ENCODE assay signal across 13 mouse cellular contexts in genomic region chr11:6623704-6624103, GRCm38 (mm10). TPM values are rescaled to one million over a fixed set of nuclear protein-coding genes. Genes with fewer than 3 reads are reported as not detected.
A peak's percentile ranks its signal among the peaks of the same experiment; 100 is the strongest.
DNase-seq lines count a peak whose midpoint lies in the region; ATAC-seq and TF ChIP-seq lines count a peak whose summit lies in the region.
"Had no signal": no experiment of that assay in that cellular context is flagged by ENCODE, and none has a peak within 500 bp of the region (broad histone marks: within the 10 kb centered on the region; RNA-seq: fewer than 3 reads in every experiment).

No protein-coding gene starts in this region.

- no peak for TF ChIP-seq POLR2A in thymus, adult 2 months (IDR thresholded peaks at IDR 0.05; ENCODE audit: control insufficient read depth, extremely low read depth, insufficient read depth, low read length, poor library complexity)

- peak overlapping the region; percentile 93 for H3K4me2 ChIP-seq in liver, embryonic 14.5 days (ENCODE audit: low read depth)
- H3K4me2 ChIP-seq in midbrain, embryonic 14.5 days (ENCODE audit: low read length): no peak overlapping the region

- peaks cover 60% of the 10 kb centered on the region for H3K36me3 ChIP-seq in heart, embryonic 10.5 days
- H3K36me3 ChIP-seq in liver, embryonic 14.5 days (replicated peaks; ENCODE audit: control insufficient read depth, insufficient read depth, low read depth): peaks cover 53% of the 10 kb centered on the region
- peaks cover 36% of the 10 kb centered on the region for H3K36me3 ChIP-seq in thymus, adult 2 months (ENCODE audit: control insufficient read depth, insufficient read depth, low read length)
- peaks cover 56% of the 10 kb centered on the region for H3K36me3 ChIP-seq in midbrain, embryonic 14.5 days (ENCODE audit: control insufficient read depth, insufficient read depth, low read length)

- no peak for TF ChIP-seq CTCF in liver, embryonic 14.5 days (IDR thresholded peaks at IDR 0.05; ENCODE audit: low read depth)
- no peak for TF ChIP-seq CTCF in thymus, adult 2 months (IDR thresholded peaks at IDR 0.05; ENCODE audit: borderline replicate concordance, control insufficient read depth, extremely low read depth, insufficient read depth, low read length, poor library complexity)

- peak overlapping the region; percentile 17; the same call in 1 of the 2 replicates for H3K4me3 ChIP-seq in heart, embryonic 10.5 days
- H3K4me3 ChIP-seq in liver, embryonic 14.5 days (ENCODE audit: insufficient read depth in 1 of 2, low read depth in 2 of 2, low read length in 2 of 2): peak overlapping the region; percentile 90 to 92
- no peak overlapping the region for H3K4me3 ChIP-seq in thymus, adult 2 months (ENCODE audit: control insufficient read depth, insufficient read depth, low read length)
- H3K4me3 ChIP-seq in midbrain, embryonic 14.5 days (replicated peaks; ENCODE audit: low read depth, low read length): no peak overlapping the region
- H3K4me3 ChIP-seq: midbrain, embryonic 15.5 days had no signal

- H3K27ac ChIP-seq in heart, embryonic 10.5 days: no peak overlapping the region
- H3K27ac ChIP-seq in liver, embryonic 14.5 days: no peak overlapping the region; the same call in 1 of the 2 replicates
- H3K27ac ChIP-seq in thymus, adult 2 months (ENCODE audit: control insufficient read depth, insufficient read depth, low read length): no peak overlapping the region
- H3K27ac ChIP-seq in midbrain, embryonic 14.5 days (replicated peaks; ENCODE audit: low read depth, low read length): no peak overlapping the region
- H3K27ac ChIP-seq: midbrain, embryonic 15.5 days had no signal

- 89% methylated on average over 10 of the region's 10 CpGs for WGBS in heart, embryonic 10.5 days
- WGBS in liver, embryonic 14.5 days (ENCODE audit: insufficient replicate concordance): 43% methylated on average over 10 of the region's 10 CpGs
- 52% methylated on average over 10 of the region's 10 CpGs for WGBS in thymus, adult 2 months
- 93% methylated on average over 10 of the region's 10 CpGs for WGBS in midbrain, embryonic 14.5 days

- peak; percentile 13; the same call in 1 of the 2 replicates for ATAC-seq in common myeloid progenitor, adult 5-6 weeks (replicated peaks; ENCODE audit: low read depth, poor library complexity, severe bottlenecking)
- ATAC-seq in liver, embryonic 14.5 days (ENCODE audit: insufficient read depth): no peak
- ATAC-seq in midbrain, embryonic 14.5 days (ENCODE audit: low FRiP score, low TSS enrichment): no peak
- ATAC-seq: midbrain, embryonic 15.5 days had no signal

- TF ChIP-seq EP300 in liver, embryonic 14.5 days (IDR thresholded peaks at IDR 0.05; ENCODE audit: low read depth): no peak

- no peaks in the 10 kb centered on the region for H3K9me3 ChIP-seq in heart, embryonic 10.5 days
- H3K9me3 ChIP-seq in liver, embryonic 14.5 days (ENCODE audit: control insufficient read depth, low read length): no peaks in the 10 kb centered on the region
- H3K9me3 ChIP-seq in midbrain, embryonic 14.5 days (ENCODE audit: control insufficient read depth, low read length): no peaks in the 10 kb centered on the region
- H3K9me3 ChIP-seq: midbrain, embryonic 15.5 days had no signal

- no peaks in the 10 kb centered on the region for H3K27me3 ChIP-seq in heart, embryonic 10.5 days (ENCODE audit: insufficient read depth, poor library complexity, severe bottlenecking)
- H3K27me3 ChIP-seq in liver, embryonic 14.5 days (ENCODE audit: control insufficient read depth, insufficient read depth, low read length): no peaks in the 10 kb centered on the region
- H3K27me3 ChIP-seq in thymus, adult 2 months (ENCODE audit: control insufficient read depth, insufficient read depth, low read length): no peaks in the 10 kb centered on the region
- no peaks in the 10 kb centered on the region for H3K27me3 ChIP-seq in midbrain, embryonic 14.5 days (ENCODE audit: control insufficient read depth, insufficient read depth, low read length)
- H3K27me3 ChIP-seq: midbrain, embryonic 15.5 days had no signal

- no peak for DNase-seq in heart, embryonic 10.5 days (ENCODE audit: low spot score)
- no peak for DNase-seq in heart, postnatal 25 days (ENCODE audit: low spot score)
- peak; percentile 50 for DNase-seq in 416B (ENCODE audit: low read depth)
- DNase-seq in liver, embryonic 14.5 days (ENCODE audit: low read depth in 3 of 3, low spot score in 3 of 3): no peak
- no peak for DNase-seq in left cerebral cortex, adult 9 months (ENCODE audit: low spot score in 2 of 2)
- no peak for DNase-seq in thymus, adult 2 months
- no peak for DNase-seq in midbrain, embryonic 14.5 days
- DNase-seq: adrenal gland, adult 8-10 months; retina, postnatal 1 day had no signal

- intact Hi-C loops in heart, postnatal 25 days (cut with DNase I): no loop called here

- peaks cover 22% of the 10 kb centered on the region for H3K4me1 ChIP-seq in heart, embryonic 10.5 days
- H3K4me1 ChIP-seq in liver, embryonic 14.5 days (replicated peaks; ENCODE audit: control insufficient read depth in 2 of 2, insufficient read depth in 2 of 2, low read length in 1 of 2): peaks cover 20 to 23% of the 10 kb centered on the region in 2 experiments
- peaks cover 17% of the 10 kb centered on the region for H3K4me1 ChIP-seq in thymus, adult 2 months (replicated peaks; ENCODE audit: control insufficient read depth, insufficient read depth, low read length)
- H3K4me1 ChIP-seq in midbrain, embryonic 14.5 days (ENCODE audit: control insufficient read depth, insufficient read depth, low read length): peaks cover 20% of the 10 kb centered on the region

- H3K9ac ChIP-seq in liver, embryonic 14.5 days (replicated peaks): peak overlapping the region; percentile 78
- H3K9ac ChIP-seq in midbrain, embryonic 14.5 days (replicated peaks; ENCODE audit: low read length): no peak overlapping the region
- H3K9ac ChIP-seq: midbrain, embryonic 15.5 days had no signal

RNA-seq across cellular contexts. Expression of gene Tbrg4, which starts 2.2 kb away (rescaled TPM):
- polyA plus RNA-seq in heart, embryonic 10.5 days (2016; fragmentation: Nextera tagmentation; extraction: Ambion mirVana): 72.1 and 73.8 TPM in 2 replicates
- 100 to 1,000 TPM in 1 of 2 experiments, 10 to 100 TPM in 1; 98.2 to 109 TPM for total RNA-seq in heart, postnatal 25 days (2021)
- 33.6 and 73.2 TPM in 2 replicates for total RNA-seq in common myeloid progenitor, adult 5-6 weeks (2017)
- 55.1 and 63.6 TPM in 2 replicates for polyA plus RNA-seq in liver, embryonic 14.5 days (2012; rRNA removed)
- 27.7 and 30.4 TPM in 2 replicates for polyA plus RNA-seq in liver, embryonic 14.5 days (2014; fragmentation: Nextera tagmentation; extraction: Ambion mirVana)
- polyA plus RNA-seq in thymus, adult 2 months (2012; rRNA removed): 190 and 191 TPM in 2 replicates
- 28.1 and 30.2 TPM in 2 replicates for polyA plus RNA-seq in midbrain, embryonic 14.5 days (2014; fragmentation: Nextera tagmentation; extraction: Ambion mirVana)

RNA-seq across cellular contexts. Expression of gene Wap, which starts 14.7 kb away (rescaled TPM):
- not detected in 2 replicates for polyA plus RNA-seq in heart, embryonic 10.5 days (2016; fragmentation: Nextera tagmentation; extraction: Ambion mirVana)
- not detected for total RNA-seq in heart, postnatal 25 days (2021)
- total RNA-seq in common myeloid progenitor, adult 5-6 weeks (2017): not detected in 2 replicates
- polyA plus RNA-seq in liver, embryonic 14.5 days (2012; rRNA removed): not detected in 2 replicates
- polyA plus RNA-seq in liver, embryonic 14.5 days (2014; fragmentation: Nextera tagmentation; extraction: Ambion mirVana): not detected in 2 replicates
- 0.56 and 1.2 TPM in 2 replicates for polyA plus RNA-seq in thymus, adult 2 months (2012; rRNA removed)
- polyA plus RNA-seq in midbrain, embryonic 14.5 days (2014; fragmentation: Nextera tagmentation; extraction: Ambion mirVana): not detected in 2 replicates
- total RNA-seq: adrenal gland, adult 8-10 months; left cerebral cortex, postnatal 36 days had no signal
- polyA plus RNA-seq: kidney, embryonic 14.5 days; midbrain, embryonic 15.5 days had no signal

RNA-seq across cellular contexts. Expression of gene Nacad, which starts 17.9 kb away (rescaled TPM):
- polyA plus RNA-seq in heart, embryonic 10.5 days (2016; fragmentation: Nextera tagmentation; extraction: Ambion mirVana): 2.4 and 2.9 TPM in 2 replicates
- 1 to 10 TPM in 1 of 2 experiments, under 1 TPM in 1; 0.49 to 1.1 TPM for total RNA-seq in heart, postnatal 25 days (2021)
- total RNA-seq in common myeloid progenitor, adult 5-6 weeks (2017): not detected in 2 replicates
- polyA plus RNA-seq in liver, embryonic 14.5 days (2012; rRNA removed): 2.3 and 4.0 TPM in 2 replicates
- polyA plus RNA-seq in liver, embryonic 14.5 days (2014; fragmentation: Nextera tagmentation; extraction: Ambion mirVana): 6.2 and 6.4 TPM in 2 replicates
- 0.33 and 0.36 TPM in 2 replicates for polyA plus RNA-seq in thymus, adult 2 months (2012; rRNA removed)
- polyA plus RNA-seq in midbrain, embryonic 14.5 days (2014; fragmentation: Nextera tagmentation; extraction: Ambion mirVana): 88.5 and 100.0 TPM in 2 replicates

RNA-seq across cellular contexts. Expression of gene Ramp3, which starts 34.6 kb away (rescaled TPM):
- polyA plus RNA-seq in heart, embryonic 10.5 days (2016; fragmentation: Nextera tagmentation; extraction: Ambion mirVana): 1.3 and 2.5 TPM in 2 replicates
- total RNA-seq in heart, postnatal 25 days (2021): 1 to 10 TPM; 5.8 to 7.0 TPM
- total RNA-seq in common myeloid progenitor, adult 5-6 weeks (2017): not detected in 2 replicates
- 0.04 and 0.14 TPM in 2 replicates for polyA plus RNA-seq in liver, embryonic 14.5 days (2012; rRNA removed)
- polyA plus RNA-seq in liver, embryonic 14.5 days (2014; fragmentation: Nextera tagmentation; extraction: Ambion mirVana): not detected in 2 replicates
- 7.8 and 9.0 TPM in 2 replicates for polyA plus RNA-seq in thymus, adult 2 months (2012; rRNA removed)
- 5.9 and 7.0 TPM in 2 replicates for polyA plus RNA-seq in midbrain, embryonic 14.5 days (2014; fragmentation: Nextera tagmentation; extraction: Ambion mirVana)

Comparison
In these comparisons a context has a peak if more than half of its experiments do, and no peak if none do; other contexts are left out.
1. H3K4me3 ChIP-seq: peak in heart, embryonic 10.5 days (single experiment) and liver, embryonic 14.5 days (2 of 2); none in thymus, adult 2 months (single experiment) and midbrain, embryonic 14.5 days (single experiment).
2. RNA of gene Nacad, which starts 17.9 kb away (polyA plus RNA-seq): 88.5 to 100.0 TPM in midbrain, embryonic 14.5 days; 2.3 to 6.4 TPM in liver, embryonic 14.5 days, 2.4 to 2.9 TPM in heart, embryonic 10.5 days and 0.33 to 0.36 TPM in thymus, adult 2 months; every median in the first group is over 10 times any median in the second.